In the genomic region with DNA sequence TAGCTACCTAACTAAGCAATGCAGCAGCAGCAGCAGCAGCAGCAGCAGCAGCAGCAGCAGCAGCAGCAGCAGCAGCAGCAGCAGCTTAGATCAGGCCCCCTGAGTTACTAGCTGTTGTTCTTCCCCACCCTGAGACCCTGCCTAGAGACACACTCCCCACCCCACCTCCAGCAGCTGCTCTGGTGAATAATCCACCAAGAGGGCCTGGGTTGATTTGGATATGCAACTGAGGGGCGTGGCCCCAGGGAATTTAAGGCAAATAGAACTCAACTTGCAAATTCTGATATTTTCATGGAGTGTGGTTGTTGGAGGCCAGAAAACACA, we compare ENCODE assay signal across 11 mouse cellular contexts. TPM values are rescaled to one million over a fixed set of nuclear protein-coding genes. Genes with fewer than 3 reads are reported as not detected.
DNase-seq lines count a peak whose midpoint lies in the region; ATAC-seq and TF ChIP-seq lines count a peak whose summit lies in the region.
"Had no signal": no experiment of that assay in that cellular context is flagged by ENCODE, and none has a peak within 500 bp of the region (broad histone marks: within the 10 kb centered on the region; RNA-seq: fewer than 3 reads in every experiment).

No protein-coding gene starts in this region.

- 78% methylated on average over 1 of the region's 1 CpGs for WGBS in heart, embryonic 12.5 days
- whole genome bisulfite sequencing in kidney, postnatal 0 days = 91% methylated on average over 1 of the region's 1 CpGs
- 77% methylated on average over 1 of the region's 1 CpGs for WGBS in stomach, postnatal 0 days

- no peak overlapping the region for H3K9ac ChIP-seq in heart, embryonic 12.5 days
- no peak overlapping the region for H3K9ac ChIP-seq in kidney, postnatal 0 days (ENCODE audit: low read depth, low read length)
- H3K9ac ChIP-seq in stomach, postnatal 0 days (ENCODE audit: low read length) = no peak overlapping the region
- H3K9ac ChIP-seq: embryonic facial prominence, embryonic 12.5 days; forebrain, embryonic 12.5 days; hindbrain, embryonic 12.5 days had no signal

- no peak for TF ChIP-seq CTCF in kidney, postnatal 0 days (IDR thresholded peaks at IDR 0.05; ENCODE audit: low read depth)
- TF ChIP-seq CTCF in testis, adult 2 months (IDR thresholded peaks at IDR 0.05; ENCODE audit: control insufficient read depth, insufficient read depth, insufficient replicate concordance, low read depth, low read length) = no peak
- TF ChIP-seq CTCF in stomach, postnatal 0 days (IDR thresholded peaks at IDR 0.05; ENCODE audit: low read depth) = no peak

- H3K27me3 ChIP-seq in heart, embryonic 12.5 days (replicated peaks) = peaks cover 3% of the 10 kb centered on the region; the same call in 1 of the 2 replicates
- no peaks in the 10 kb centered on the region for H3K27me3 ChIP-seq in kidney, postnatal 0 days (ENCODE audit: insufficient read depth, low read length)
- no peaks in the 10 kb centered on the region for H3K27me3 ChIP-seq in testis, adult 2 months (ENCODE audit: control insufficient read depth, insufficient read depth, low read length)
- no peaks in the 10 kb centered on the region for H3K27me3 ChIP-seq in stomach, postnatal 0 days (ENCODE audit: control insufficient read depth, insufficient read depth, low read length)
- H3K27me3 ChIP-seq: embryonic facial prominence, embryonic 12.5 days; hindbrain, embryonic 12.5 days had no signal

- peaks cover 42% of the 10 kb centered on the region for H3K4me1 ChIP-seq in heart, embryonic 12.5 days (replicated peaks)
- H3K4me1 ChIP-seq in kidney, postnatal 0 days (replicated peaks; ENCODE audit: insufficient read depth, low read length) = peaks cover 13% of the 10 kb centered on the region
- H3K4me1 ChIP-seq in testis, adult 2 months (ENCODE audit: control insufficient read depth, insufficient read depth, low read length) = peaks cover 6% of the 10 kb centered on the region
- peaks cover 21% of the 10 kb centered on the region for H3K4me1 ChIP-seq in stomach, postnatal 0 days (replicated peaks; ENCODE audit: control insufficient read depth, insufficient read depth)
- H3K4me1 ChIP-seq: forebrain, embryonic 12.5 days had no signal

- no peak for ATAC-seq in heart, embryonic 12.5 days (ENCODE audit: insufficient number of reproducible peaks, low FRiP score)
- no peak for ATAC-seq in kidney, postnatal 0 days (replicated peaks; ENCODE audit: low FRiP score, low read depth)
- ATAC-seq in stomach, postnatal 0 days (ENCODE audit: low FRiP score, low TSS enrichment) = no peak

- H3K4me2 ChIP-seq in heart, embryonic 12.5 days = no peak overlapping the region
- no peak overlapping the region for H3K4me2 ChIP-seq in kidney, postnatal 0 days (ENCODE audit: low read length)
- H3K4me2 ChIP-seq in stomach, postnatal 0 days (replicated peaks; ENCODE audit: low read depth) = no peak overlapping the region
- H3K4me2 ChIP-seq: embryonic facial prominence, embryonic 12.5 days; forebrain, embryonic 12.5 days; hindbrain, embryonic 12.5 days had no signal

- H3K4me3 ChIP-seq in heart, embryonic 12.5 days = no peak overlapping the region
- no peak overlapping the region for H3K4me3 ChIP-seq in kidney, postnatal 0 days (replicated peaks; ENCODE audit: low read depth, low read length)
- peak overlapping the region; percentile 9 for H3K4me3 ChIP-seq in testis, adult 2 months (ENCODE audit: control insufficient read depth, low read depth, low read length)
- no peak overlapping the region for H3K4me3 ChIP-seq in stomach, postnatal 0 days (ENCODE audit: low read depth, low read length)
- H3K4me3 ChIP-seq: embryonic facial prominence, embryonic 12.5 days; forebrain, embryonic 12.5 days; hindbrain, embryonic 12.5 days had no signal

- TF ChIP-seq POLR2A in testis, adult 2 months (IDR thresholded peaks at IDR 0.05; ENCODE audit: control insufficient read depth, low read depth, low read length) = no peak

- DNase-seq in heart, postnatal 10 days = no peak
- no peak for DNase-seq in kidney, postnatal 0 days (ENCODE audit: low spot score)
- no peak for DNase-seq in kidney, adult 9 months
- no peak for DNase-seq in testis, postnatal 14 days (ENCODE audit: low spot score)
- DNase-seq in stomach, postnatal 0 days (ENCODE audit: low spot score) = no peak
- no peak for DNase-seq in retina, embryonic 14.5 days (ENCODE audit: low spot score)

- peak overlapping the region; percentile 65 for H3K27ac ChIP-seq in heart, embryonic 12.5 days (ENCODE audit: poor library complexity, severe bottlenecking)
- H3K27ac ChIP-seq in kidney, postnatal 0 days = peak overlapping the region; percentile 37
- H3K27ac ChIP-seq in testis, adult 2 months (ENCODE audit: control insufficient read depth, insufficient read depth, low read depth, low read length) = no peak overlapping the region
- H3K27ac ChIP-seq in stomach, postnatal 0 days (replicated peaks) = peak overlapping the region; percentile 82
- H3K27ac ChIP-seq: embryonic facial prominence, embryonic 12.5 days; forebrain, embryonic 12.5 days had no signal

- H3K36me3 ChIP-seq in heart, embryonic 12.5 days = no peaks in the 10 kb centered on the region
- H3K36me3 ChIP-seq in kidney, postnatal 0 days (ENCODE audit: insufficient read depth, low read length) = no peaks in the 10 kb centered on the region
- no peaks in the 10 kb centered on the region for H3K36me3 ChIP-seq in testis, adult 2 months (ENCODE audit: control insufficient read depth, insufficient read depth, low read length)
- H3K36me3 ChIP-seq in stomach, postnatal 0 days (ENCODE audit: control insufficient read depth, insufficient read depth, low read length) = no peaks in the 10 kb centered on the region
- H3K36me3 ChIP-seq: embryonic facial prominence, embryonic 12.5 days; forebrain, embryonic 12.5 days; hindbrain, embryonic 12.5 days had no signal

- TF ChIP-seq EP300 in stomach, postnatal 0 days (optimal IDR thresholded peaks at IDR 0.05) = no peak

- H3K9me3 ChIP-seq in heart, embryonic 12.5 days (replicated peaks) = no peaks in the 10 kb centered on the region
- H3K9me3 ChIP-seq in kidney, postnatal 0 days (replicated peaks; ENCODE audit: low read length) = no peaks in the 10 kb centered on the region
- no peaks in the 10 kb centered on the region for H3K9me3 ChIP-seq in stomach, postnatal 0 days (ENCODE audit: control insufficient read depth, low read length)
- H3K9me3 ChIP-seq: hindbrain, embryonic 12.5 days had no signal

- intact Hi-C loops in heart, postnatal 10 days (cut with DNase I) = no loop called here

RNA-seq across cellular contexts. Expression of a gene that starts 7.9 kb away (rescaled TPM):
- polyA plus RNA-seq in heart, embryonic 12.5 days (2016; fragmentation: Nextera tagmentation; extraction: Ambion mirVana) = 4.8 and 5.7 TPM in 2 replicates
- total RNA-seq in heart, postnatal 10 days (2021) = 10 to 100 TPM; 17.1 to 19.0 TPM
- 9.9 and 10.0 TPM in 2 replicates for polyA plus RNA-seq in kidney, postnatal 0 days (2015; fragmentation: Nextera tagmentation; extraction: Ambion mirVana)
- 4.8 and 4.9 TPM in 2 replicates for polyA plus RNA-seq in testis, adult 2 months (2012; rRNA removed)
- polyA plus RNA-seq in stomach, postnatal 0 days (2015; fragmentation: Nextera tagmentation; extraction: Ambion mirVana) = 19.6 and 21.9 TPM in 2 replicates

RNA-seq across cellular contexts. Expression of a gene that starts 45.8 kb away (rescaled TPM):
- polyA plus RNA-seq in heart, embryonic 12.5 days (2016; fragmentation: Nextera tagmentation; extraction: Ambion mirVana) = 2.2 and 2.7 TPM in 2 replicates
- under 1 TPM; 0.72 to 0.98 TPM for total RNA-seq in heart, postnatal 10 days (2021)
- polyA plus RNA-seq in kidney, postnatal 0 days (2015; fragmentation: Nextera tagmentation; extraction: Ambion mirVana) = 2.4 and 2.6 TPM in 2 replicates
- polyA plus RNA-seq in testis, adult 2 months (2012; rRNA removed) = 0.44 and 6.8 TPM in 2 replicates
- polyA plus RNA-seq in stomach, postnatal 0 days (2015; fragmentation: Nextera tagmentation; extraction: Ambion mirVana) = 0.97 and 0.98 TPM in 2 replicates
